Mouse (Mus musculus): Measurements from ENCODE around the gene Msln. TPM values are rescaled to one million over a fixed set of nuclear protein-coding genes. Genes with fewer than 3 reads are reported as not detected.

Msln gene
- polyA plus RNA-seq, 1 experiment from 2014 or later = not detected

- no peak overlapping the region for H3K9ac ChIP-seq (ENCODE audit: low read length)
- no peak overlapping the region for H3K4me2 ChIP-seq
- peaks cover 11% of the 10 kb centered on the region for H3K4me1 ChIP-seq (ENCODE audit: control insufficient read depth, insufficient read depth, low read length)
- WGBS = 96% methylated on average over 5 of the region's 5 CpGs
- no peaks in the 10 kb centered on the region for H3K9me3 ChIP-seq (ENCODE audit: control insufficient read depth, low read length)
- no peaks in the 10 kb centered on the region for H3K36me3 ChIP-seq (ENCODE audit: control insufficient read depth, insufficient read depth, low read length)
- ATAC-seq (ENCODE audit: low FRiP score) (no peak), DNase-seq (ENCODE audit: low spot score, missing footprints) (no peak)
- no peak overlapping the region for H3K4me3 ChIP-seq (ENCODE audit: low read depth, low read length)
- no peak overlapping the region for H3K27ac ChIP-seq (ENCODE audit: low read depth, low read length)
- peaks cover 10% of the 10 kb centered on the region for H3K27me3 ChIP-seq (ENCODE audit: control insufficient read depth, insufficient read depth, low read length)
Observed at GRCm38 (mm10) chr17:25721476-25721875, 32.7 kb downstream of the Msln start.

- 9% methylated on average over 6 of the region's 6 CpGs for WGBS
- Histone ChIP-seq H3K4me3 (ENCODE audit: low read depth, low read length) (peak overlapping the region; percentile 27), H3K36me3 (ENCODE audit: control insufficient read depth, insufficient read depth, low read length) (no peaks in the 10 kb centered on the region), H3K9me3 (ENCODE audit: control insufficient read depth, low read length) (no peaks in the 10 kb centered on the region), H3K27ac (ENCODE audit: low read depth, low read length) (no peak overlapping the region), H3K4me1 (ENCODE audit: control insufficient read depth, insufficient read depth, low read length) (peaks cover 7% of the 10 kb centered on the region; the same call in 1 of the 2 replicates), H3K27me3 (ENCODE audit: control insufficient read depth, insufficient read depth, low read length) (peaks cover 15% of the 10 kb centered on the region), H3K4me2 (peak overlapping the region; percentile 59), H3K9ac (ENCODE audit: low read length) (peak overlapping the region; percentile 38)
- DNase-seq (ENCODE audit: low spot score, missing footprints) (peak; percentile 85), ATAC-seq (ENCODE audit: low FRiP score) (peak; percentile 26; the same call in 1 of the 2 replicates)
Observed at GRCm38 (mm10) chr17:25717691-25718090, 36.5 kb downstream of the Msln start.

GRCm38 (mm10) chr17:25716711-25717637 is 37.2 kb downstream of the Msln start, which contains the start of gene Gng13:
TSS of gene Gng13 (plus strand) at chr17:25717171.
- peak; percentile 89 for DNase-seq (ENCODE audit: low spot score, missing footprints)

GRCm38 (mm10) chr17:25716130-25716529 is 38.0 kb downstream of the Msln start:
- peaks cover 7% of the 10 kb centered on the region; the same call in 1 of the 2 replicates for H3K4me1 ChIP-seq (ENCODE audit: control insufficient read depth, insufficient read depth, low read length)
- H3K4me2 ChIP-seq = no peak overlapping the region
- no peak for ATAC-seq (ENCODE audit: low FRiP score)
- H3K9me3 ChIP-seq (ENCODE audit: control insufficient read depth, low read length) = no peaks in the 10 kb centered on the region
- peaks cover 15% of the 10 kb centered on the region for H3K27me3 ChIP-seq (ENCODE audit: control insufficient read depth, insufficient read depth, low read length)
- no peak overlapping the region for H3K27ac ChIP-seq (ENCODE audit: low read depth, low read length)
- DNase-seq (ENCODE audit: low spot score, missing footprints) = peak; percentile 85
- WGBS = 9% methylated on average over 6 of the region's 6 CpGs
- no peak overlapping the region for H3K4me3 ChIP-seq (ENCODE audit: low read depth, low read length)
- H3K36me3 ChIP-seq (ENCODE audit: control insufficient read depth, insufficient read depth, low read length) = no peaks in the 10 kb centered on the region
- no peak overlapping the region for H3K9ac ChIP-seq (ENCODE audit: low read length)

More at GRCm38 (mm10) chr17:25716711-25717637, 37.2 kb downstream of the Msln start, which contains the start of gene Gng13:
- Histone ChIP-seq H3K36me3 (ENCODE audit: control insufficient read depth, insufficient read depth, low read length) (no peaks in the 10 kb centered on the region), H3K4me3 (ENCODE audit: low read depth, low read length) (peak within 1 kb of the TSS; percentile 27), H3K4me2 (peak within 1 kb of the TSS; percentile 59), H3K9ac (ENCODE audit: low read length) (peak within 1 kb of the TSS; percentile 38), H3K4me1 (ENCODE audit: control insufficient read depth, insufficient read depth, low read length) (peaks cover 7% of the 10 kb centered on the region; the same call in 1 of the 2 replicates), H3K9me3 (ENCODE audit: control insufficient read depth, low read length) (no peaks in the 10 kb centered on the region), H3K27me3 (ENCODE audit: control insufficient read depth, insufficient read depth, low read length) (peaks cover 15% of the 10 kb centered on the region), H3K27ac (ENCODE audit: low read depth, low read length) (no peak within 1 kb of the TSS)
- ATAC-seq (ENCODE audit: low FRiP score) = peak; percentile 42; the same call in 1 of the 2 replicates
- 1% methylated on average over 42 of the region's 45 CpGs for WGBS

- peaks cover 15% of the 10 kb centered on the region for H3K27me3 ChIP-seq (ENCODE audit: control insufficient read depth, insufficient read depth, low read length)
- H3K4me1 ChIP-seq (ENCODE audit: control insufficient read depth, insufficient read depth, low read length) = peaks cover 7% of the 10 kb centered on the region; the same call in 1 of the 2 replicates
- H3K9me3 ChIP-seq (ENCODE audit: control insufficient read depth, low read length) = no peaks in the 10 kb centered on the region
- WGBS = 42% methylated on average over 3 of the region's 3 CpGs
- H3K4me2 ChIP-seq = no peak overlapping the region
- H3K27ac ChIP-seq (ENCODE audit: low read depth, low read length) = no peak overlapping the region
- DNase-seq (ENCODE audit: low spot score, missing footprints) (peak; percentile 57), ATAC-seq (ENCODE audit: low FRiP score) (no peak)
- no peaks in the 10 kb centered on the region for H3K36me3 ChIP-seq (ENCODE audit: control insufficient read depth, insufficient read depth, low read length)
- H3K9ac ChIP-seq (ENCODE audit: low read length) = no peak overlapping the region
- H3K4me3 ChIP-seq (ENCODE audit: low read depth, low read length) = no peak overlapping the region
Observed at GRCm38 (mm10) chr17:25715627-25716026, 38.6 kb downstream of the Msln start.

- no peaks in the 10 kb centered on the region for H3K36me3 ChIP-seq (ENCODE audit: control insufficient read depth, insufficient read depth, low read length)
- no peak overlapping the region for H3K9ac ChIP-seq (ENCODE audit: low read length)
- H3K27me3 ChIP-seq (ENCODE audit: control insufficient read depth, insufficient read depth, low read length) = peaks cover 4% of the 10 kb centered on the region
- no peak overlapping the region for H3K4me3 ChIP-seq (ENCODE audit: low read depth, low read length)
- no peaks in the 10 kb centered on the region for H3K9me3 ChIP-seq (ENCODE audit: control insufficient read depth, low read length)
- H3K4me2 ChIP-seq = no peak overlapping the region
- DNase-seq (ENCODE audit: low spot score, missing footprints) = peak; percentile 44
- no peak overlapping the region for H3K27ac ChIP-seq (ENCODE audit: low read depth, low read length)
- no peaks in the 10 kb centered on the region; the same call in 1 of the 2 replicates for H3K4me1 ChIP-seq (ENCODE audit: control insufficient read depth, insufficient read depth, low read length)
- 89% methylated on average over 4 of the region's 4 CpGs for WGBS
- no peak for ATAC-seq (ENCODE audit: low FRiP score)
Observed at GRCm38 (mm10) chr17:25711136-25711535, 43.0 kb downstream of the Msln start.

- no peak overlapping the region for H3K27ac ChIP-seq (ENCODE audit: low read depth, low read length)
- WGBS = 93% methylated on average over 2 of the region's 2 CpGs
Observed at GRCm38 (mm10) chr17:25709994-25710393, 44.2 kb downstream of the Msln start.

GRCm38 (mm10) chr17:25700863-25701496 is 53.2 kb downstream of the Msln start:
- Histone ChIP-seq H3K9ac (ENCODE audit: low read length) (no peak overlapping the region), H3K27me3 (ENCODE audit: control insufficient read depth, insufficient read depth, low read length) (no peaks in the 10 kb centered on the region), H3K4me1 (ENCODE audit: control insufficient read depth, insufficient read depth, low read length) (no peaks in the 10 kb centered on the region), H3K9me3 (ENCODE audit: control insufficient read depth, low read length) (no peaks in the 10 kb centered on the region), H3K36me3 (ENCODE audit: control insufficient read depth, insufficient read depth, low read length) (no peaks in the 10 kb centered on the region), H3K4me3 (ENCODE audit: low read depth, low read length) (no peak overlapping the region), H3K27ac (ENCODE audit: low read depth, low read length) (no peak overlapping the region), H3K4me2 (no peak overlapping the region)
- DNase-seq (ENCODE audit: low spot score, missing footprints) (peak; percentile 71), ATAC-seq (ENCODE audit: low FRiP score) (no peak)
- 58% methylated on average over 9 of the region's 9 CpGs for WGBS

More at GRCm38 (mm10) chr17:25709994-25710393, 44.2 kb downstream of the Msln start:
- Histone ChIP-seq H3K27me3 (ENCODE audit: control insufficient read depth, insufficient read depth, low read length) (no peaks in the 10 kb centered on the region), H3K4me1 (ENCODE audit: control insufficient read depth, insufficient read depth, low read length) (no peaks in the 10 kb centered on the region), H3K36me3 (ENCODE audit: control insufficient read depth, insufficient read depth, low read length) (no peaks in the 10 kb centered on the region), H3K4me3 (ENCODE audit: low read depth, low read length) (no peak overlapping the region), H3K4me2 (no peak overlapping the region), H3K9ac (ENCODE audit: low read length) (no peak overlapping the region), H3K9me3 (ENCODE audit: control insufficient read depth, low read length) (no peaks in the 10 kb centered on the region)
- ATAC-seq (ENCODE audit: low FRiP score) (no peak), DNase-seq (ENCODE audit: low spot score, missing footprints) (peak; percentile 39)

Measured in midbrain, embryonic 11.5 days (tissue).